Mouse (Mus musculus) erythroid progenitor cell, adult 5-6 weeks (primary cell): ENCODE measurements around the gene Zfp974. TPM values are rescaled to one million over a fixed set of nuclear protein-coding genes. Genes with fewer than 3 reads are reported as not detected.
A peak's percentile ranks its signal among the peaks of the same experiment; 100 is the strongest.
"Not testable (repeated sequence)": the region's sequence is repeated elsewhere in the genome, so short reads cannot be mapped to it uniquely, and the experiment has no call there.

Source experiments
- ATAC-seq: replicated peaks from 2 replicates; pipeline ENCODE4 v1.8.0; 2016; ENCODE audit warnings: moderate number of reproducible peaks, mild to moderate bottlenecking, moderate TSS enrichment, inconsistent platforms; ENCODE audit not compliant: poor library complexity, low FRiP score, severe bottlenecking
- total RNA-seq, 2 experiments: library from RNA; stranded (forward) in 1 of 2; stranded (reverse) in 1 of 2; fragments of 150-400 nt in 1 of 2; fragments of 186-747, 209-891 nt in 1 of 2; gene quantifications; 2 replicates each; pipeline versions ENCODE4 v1.2.3 to v1.2.4; 2015 to 2017; ENCODE audit warnings: low replicate concordance in 2 of 2

The Zfp974 gene
- not detected in 2 replicates for total RNA-seq (2015; ENCODE audit: low replicate concordance)
- 1.8 TPM in 1 of 2 replicates, not detected in the other for total RNA-seq (2017; ENCODE audit: low replicate concordance)

DNA sequence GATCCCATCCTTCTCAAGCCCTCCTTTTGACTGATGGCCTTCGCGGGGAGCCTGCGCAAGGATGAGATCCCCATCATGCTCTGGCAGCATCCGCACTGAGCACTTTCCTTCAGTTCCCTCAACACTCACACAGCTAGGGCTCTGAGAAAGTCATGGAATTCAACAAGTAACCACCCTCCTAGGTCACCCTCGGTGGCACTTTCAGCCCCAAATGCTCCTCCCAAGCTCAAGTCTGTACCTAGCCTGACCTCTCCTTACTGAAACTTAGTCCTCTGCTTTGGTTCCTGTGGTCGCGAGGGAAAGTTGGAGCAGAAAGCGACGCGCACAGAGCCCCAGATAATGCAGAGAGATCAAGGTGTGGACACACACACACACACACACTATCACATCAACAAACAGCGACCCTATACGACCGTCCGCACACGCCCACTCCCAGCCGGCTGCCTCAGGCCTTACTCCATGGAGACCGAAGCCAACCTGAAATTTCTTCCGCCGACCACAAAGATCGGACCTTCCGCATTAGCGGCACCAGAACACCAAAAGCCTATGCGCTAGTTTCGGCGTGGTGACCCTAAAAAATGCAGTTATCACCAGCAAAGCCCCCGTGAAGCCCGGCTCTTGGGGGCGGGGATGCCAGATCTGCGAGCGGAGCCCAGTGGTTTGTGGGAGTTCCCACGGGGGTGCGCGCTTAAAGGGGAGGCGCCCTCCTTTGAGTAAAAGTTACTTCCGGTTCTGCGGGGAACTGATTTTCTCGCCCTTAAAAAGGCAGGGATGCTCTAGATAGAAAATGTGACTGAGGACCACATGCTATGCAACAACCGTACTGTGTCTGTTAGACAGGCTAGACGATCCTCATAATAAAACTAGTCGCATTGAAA, at the start of gene Zfp974:
Gene Zfp974 (minus strand): TSS at position 643 of the 878 bp plus-strand sequence.
- no peak for ATAC-seq

DNA sequence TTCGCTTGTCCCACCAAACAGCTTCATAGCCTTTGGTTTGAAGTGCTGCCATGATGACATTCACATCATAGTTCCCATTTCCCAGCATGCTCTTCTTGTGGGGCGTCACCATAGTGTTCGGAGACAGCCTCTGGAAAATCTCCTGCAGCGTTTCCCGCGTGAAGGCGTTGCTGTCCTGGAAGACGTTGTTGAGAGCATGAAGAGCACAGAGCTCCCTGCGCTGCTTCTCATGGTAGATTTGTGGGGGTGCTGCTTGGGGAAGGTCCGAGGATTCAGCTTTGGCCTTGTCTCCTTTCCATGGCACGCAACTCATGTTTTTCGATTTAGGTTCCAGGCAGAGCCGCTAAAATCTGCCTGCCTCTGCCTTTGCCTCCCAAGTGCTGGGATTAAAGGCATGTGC, 20.2 kb upstream of the Zfp974 start:
- ATAC-seq: peak; percentile 67; the same call in 1 of the 2 replicates

DNA sequence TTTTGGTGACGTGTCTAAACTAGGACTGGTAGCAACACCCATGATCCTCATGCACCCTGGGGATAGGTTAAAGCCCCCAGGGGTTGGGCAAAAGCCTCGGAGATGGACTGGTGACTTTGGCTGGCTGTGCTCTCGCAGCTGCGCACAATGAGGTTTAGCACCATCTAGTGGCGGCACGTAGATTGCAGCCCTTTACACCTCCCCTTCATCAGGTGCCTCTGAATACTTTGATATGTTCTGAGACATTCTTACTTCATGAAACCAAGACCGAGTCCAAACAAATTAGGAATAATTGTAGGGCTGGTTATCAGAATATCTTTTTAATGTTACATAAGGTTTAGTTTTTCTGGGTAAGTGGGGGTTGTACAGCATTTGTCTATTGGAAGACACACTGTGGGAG, 12.6 kb upstream of the Zfp974 start:
- not testable (repeated sequence) for ATAC-seq

DNA sequence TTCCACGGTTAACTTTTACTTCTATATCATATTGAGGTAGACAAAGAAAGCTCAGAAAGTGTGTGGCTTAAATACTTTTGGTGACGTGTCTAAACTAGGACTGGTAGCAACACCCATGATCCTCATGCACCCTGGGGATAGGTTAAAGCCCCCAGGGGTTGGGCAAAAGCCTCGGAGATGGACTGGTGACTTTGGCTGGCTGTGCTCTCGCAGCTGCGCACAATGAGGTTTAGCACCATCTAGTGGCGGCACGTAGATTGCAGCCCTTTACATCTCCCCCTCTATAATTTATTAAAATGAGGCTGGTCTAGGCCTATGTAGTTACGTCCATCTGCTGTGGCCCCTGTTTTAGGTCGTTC, 4.5 kb upstream of the Zfp974 start:
- not testable (repeated sequence) for ATAC-seq

DNA sequence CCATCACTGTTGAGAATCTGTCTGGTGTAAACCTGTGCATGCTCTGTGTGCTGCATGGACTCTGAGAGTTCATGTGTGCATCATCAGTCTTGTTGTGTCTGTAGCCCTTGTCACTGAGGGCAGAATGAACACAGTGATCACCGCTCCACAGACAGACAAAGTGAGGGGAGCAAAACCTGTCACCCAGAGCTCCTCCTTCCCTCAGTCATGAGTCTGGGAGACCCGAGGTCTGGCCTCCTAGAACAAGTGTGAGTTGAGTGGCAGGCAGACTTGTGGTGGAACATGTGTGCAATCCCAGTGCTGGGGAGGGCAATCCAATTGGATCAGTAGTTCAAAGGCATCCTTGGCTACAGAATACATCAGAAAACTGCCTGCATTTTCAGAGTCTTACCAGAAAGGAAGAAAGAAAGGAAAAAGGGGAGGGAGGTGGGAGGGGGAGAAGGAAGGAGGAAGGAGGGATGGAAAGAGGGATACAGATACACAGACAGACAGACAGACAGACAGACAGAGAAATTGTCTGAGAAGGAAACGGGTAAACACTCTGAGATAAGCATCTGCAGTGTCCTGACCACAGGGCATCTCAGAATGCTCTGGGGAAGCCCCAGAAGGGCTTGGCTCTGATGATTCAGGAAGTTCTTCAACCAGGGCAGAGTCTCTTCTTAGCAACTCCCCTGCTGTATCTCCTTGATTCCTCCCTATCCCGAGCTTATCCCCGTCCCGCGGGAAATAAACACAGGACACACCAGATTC, 4.0 kb upstream of the Zfp974 start:
- no peak for ATAC-seq

DNA sequence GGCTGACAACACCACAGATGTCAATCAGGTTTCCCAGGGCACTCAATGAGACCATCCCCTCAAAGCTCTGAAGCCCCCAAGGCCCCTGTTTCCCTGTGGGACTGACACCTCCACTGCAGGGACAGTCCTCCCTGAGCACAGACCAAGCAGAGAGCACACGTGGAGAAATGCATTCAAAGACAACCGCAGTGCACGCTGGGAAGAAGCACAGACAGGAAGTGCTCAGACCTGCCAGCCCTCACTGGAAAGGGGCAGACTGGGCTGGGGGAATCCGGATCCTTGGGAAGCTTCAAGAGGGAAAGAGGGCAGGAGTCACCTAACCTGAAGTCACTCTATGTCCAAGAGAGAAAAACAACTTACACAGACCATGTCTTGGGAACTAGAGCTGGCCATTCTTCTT, 2.2 kb downstream of the Zfp974 start:
- ATAC-seq: not testable (repeated sequence)

DNA sequence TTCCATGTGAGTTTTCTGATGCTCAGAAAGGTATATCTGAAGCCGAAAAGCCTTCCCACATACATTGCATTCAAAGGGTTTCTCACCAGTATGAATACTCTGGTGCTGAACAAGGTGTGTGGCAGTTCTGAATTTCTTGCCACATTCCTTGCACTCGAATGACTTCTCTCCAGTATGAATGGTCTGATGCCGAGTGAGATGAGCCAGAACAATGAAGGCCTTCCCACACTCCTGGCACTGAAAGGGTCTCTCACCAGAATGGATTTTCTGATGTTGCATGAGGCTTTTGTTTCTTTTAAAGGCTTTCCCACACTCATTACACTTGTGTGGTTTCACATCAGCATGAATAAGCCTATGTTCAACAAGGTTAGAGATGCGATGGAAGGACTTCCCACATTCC, 18.3 kb downstream of the Zfp974 start:
- ATAC-seq: not testable (repeated sequence)

DNA sequence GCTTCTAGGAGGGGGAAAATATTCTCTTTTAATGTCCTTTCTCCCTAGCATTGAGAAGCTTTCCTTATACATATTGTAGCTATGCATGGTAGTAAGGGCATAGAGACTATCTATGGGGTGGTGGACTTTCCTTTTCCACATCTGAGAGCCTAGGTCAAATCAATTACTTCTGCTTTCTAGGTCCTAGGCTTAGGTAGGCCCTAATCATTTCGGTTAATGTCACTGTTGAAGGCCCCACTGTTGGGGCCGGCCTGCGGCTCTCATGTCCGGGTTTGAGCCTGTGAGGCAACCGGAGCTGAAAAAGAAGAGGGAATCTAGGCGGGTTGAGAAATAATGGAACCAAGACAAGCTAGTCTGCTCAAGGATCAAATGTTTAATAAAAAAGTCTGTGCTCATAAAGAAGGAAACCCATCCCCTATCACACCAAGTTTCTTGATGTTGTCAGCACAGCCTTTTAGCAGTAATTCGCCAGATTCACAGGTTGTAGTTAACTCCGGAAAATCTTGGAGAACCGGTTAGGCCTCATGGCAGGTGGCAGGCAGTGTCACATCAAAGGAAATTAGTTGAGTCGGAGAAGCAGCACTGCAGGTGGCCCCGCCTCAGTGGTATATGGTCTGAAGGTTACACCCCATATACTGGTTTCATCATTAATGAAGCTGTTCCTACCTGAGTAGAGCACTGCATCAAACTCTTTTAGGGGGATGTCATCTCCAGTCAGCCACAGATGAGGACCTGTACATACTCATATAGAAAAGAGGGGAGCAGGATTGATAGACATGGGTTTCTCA, 24.0 kb downstream of the Zfp974 start:
- no peak for ATAC-seq

DNA sequence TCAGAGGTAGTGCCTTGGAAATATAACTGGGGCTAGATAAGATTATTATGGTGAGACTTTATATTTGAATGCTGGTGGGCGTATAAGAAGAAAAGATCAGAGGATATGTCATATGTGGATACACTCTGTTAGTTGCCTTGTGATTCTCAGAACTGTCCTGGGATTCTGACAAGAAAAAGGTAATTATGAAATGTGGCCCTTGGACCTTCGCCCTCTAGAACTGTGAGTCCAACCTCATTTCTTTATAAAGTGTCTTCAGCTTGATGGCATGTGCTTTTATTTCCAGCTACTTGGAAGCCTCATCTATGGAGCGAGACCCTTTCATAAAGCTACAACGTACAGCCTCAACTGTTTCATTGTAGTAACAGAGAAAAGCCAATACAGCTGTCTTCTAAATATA, 28.7 kb downstream of the Zfp974 start:
- no peak for ATAC-seq

DNA sequence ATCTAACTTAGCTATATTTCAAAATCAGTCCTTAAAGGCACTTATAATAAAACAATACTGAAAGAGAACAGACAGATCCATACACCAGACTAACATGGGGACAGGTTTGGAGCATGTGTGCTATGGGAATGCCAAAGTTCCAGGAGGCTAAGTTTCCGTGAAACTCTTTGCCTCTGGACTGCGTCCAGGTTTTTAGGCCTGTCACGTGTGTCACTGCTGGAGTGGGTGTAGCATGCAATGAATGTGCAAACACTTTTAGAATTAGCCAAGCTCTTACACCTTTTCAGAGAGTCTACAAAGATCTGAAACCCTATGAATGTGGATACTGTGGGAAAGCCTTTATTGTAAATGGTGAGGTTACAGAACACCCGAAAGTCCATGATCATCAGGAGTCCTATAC, 47.5 kb downstream of the Zfp974 start:
- ATAC-seq: no peak

DNA sequence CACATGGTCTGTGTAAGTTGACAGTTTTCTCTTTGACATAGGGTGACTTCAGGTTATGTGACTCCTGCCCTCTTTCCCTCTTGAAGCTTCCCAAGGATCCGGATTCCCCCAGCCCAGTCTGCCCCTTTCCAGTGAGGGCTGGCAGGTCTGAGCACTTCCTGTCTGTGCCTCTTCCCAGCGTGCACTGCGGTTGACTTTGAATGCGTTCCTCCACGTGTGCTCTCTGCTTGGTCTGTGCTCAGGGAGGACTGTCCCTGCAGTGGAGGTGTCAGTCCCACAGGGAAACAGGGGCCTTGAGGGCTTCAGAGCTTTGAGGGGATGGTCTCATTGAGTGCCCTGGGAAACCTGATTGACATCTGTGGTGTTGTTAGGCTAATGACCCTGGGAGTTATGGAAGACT, 66.7 kb downstream of the Zfp974 start:
- not testable (repeated sequence) for ATAC-seq

DNA sequence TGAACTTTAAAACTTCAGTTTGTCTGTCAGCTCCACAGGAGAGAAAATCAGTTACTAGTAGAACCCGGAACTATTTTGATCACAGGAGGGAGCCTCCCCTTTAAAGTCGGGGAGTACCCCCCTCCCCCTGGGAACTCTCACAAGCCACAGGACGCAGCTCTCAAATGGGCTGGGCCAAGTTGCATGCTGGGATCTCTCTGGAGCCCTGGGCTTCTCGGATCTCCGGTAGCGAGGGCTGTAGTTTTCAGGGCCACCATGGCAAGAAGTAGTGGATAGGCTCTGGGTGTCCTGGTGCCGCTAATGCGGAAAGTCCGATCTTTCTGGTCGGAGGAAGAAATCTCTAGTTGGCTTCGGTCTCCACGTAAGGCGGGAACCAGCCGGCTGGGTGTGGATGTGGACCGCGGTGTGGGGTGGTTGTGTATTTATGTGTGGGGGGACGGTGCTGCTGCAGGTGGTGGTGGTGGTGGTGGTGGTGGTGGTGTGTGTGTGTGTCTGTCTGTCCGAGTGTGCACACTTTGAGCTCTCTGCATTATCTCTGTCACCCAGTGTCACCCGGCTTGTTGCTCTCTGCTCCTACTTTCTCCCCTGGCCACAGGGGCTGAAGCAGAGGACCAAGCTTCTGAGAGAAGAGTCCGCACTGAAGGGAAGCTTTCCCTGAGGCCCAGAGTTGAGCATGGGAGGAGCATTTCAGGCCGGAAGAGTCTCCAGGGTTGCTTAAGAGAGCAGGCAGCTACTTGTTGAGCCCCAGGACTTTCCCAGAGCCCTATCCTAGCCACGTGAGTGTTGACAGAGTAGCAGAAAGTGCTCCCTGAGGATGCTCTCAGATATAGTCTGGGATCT, 68.6 kb downstream of the Zfp974 start:
- peak; percentile 70 for ATAC-seq

DNA sequence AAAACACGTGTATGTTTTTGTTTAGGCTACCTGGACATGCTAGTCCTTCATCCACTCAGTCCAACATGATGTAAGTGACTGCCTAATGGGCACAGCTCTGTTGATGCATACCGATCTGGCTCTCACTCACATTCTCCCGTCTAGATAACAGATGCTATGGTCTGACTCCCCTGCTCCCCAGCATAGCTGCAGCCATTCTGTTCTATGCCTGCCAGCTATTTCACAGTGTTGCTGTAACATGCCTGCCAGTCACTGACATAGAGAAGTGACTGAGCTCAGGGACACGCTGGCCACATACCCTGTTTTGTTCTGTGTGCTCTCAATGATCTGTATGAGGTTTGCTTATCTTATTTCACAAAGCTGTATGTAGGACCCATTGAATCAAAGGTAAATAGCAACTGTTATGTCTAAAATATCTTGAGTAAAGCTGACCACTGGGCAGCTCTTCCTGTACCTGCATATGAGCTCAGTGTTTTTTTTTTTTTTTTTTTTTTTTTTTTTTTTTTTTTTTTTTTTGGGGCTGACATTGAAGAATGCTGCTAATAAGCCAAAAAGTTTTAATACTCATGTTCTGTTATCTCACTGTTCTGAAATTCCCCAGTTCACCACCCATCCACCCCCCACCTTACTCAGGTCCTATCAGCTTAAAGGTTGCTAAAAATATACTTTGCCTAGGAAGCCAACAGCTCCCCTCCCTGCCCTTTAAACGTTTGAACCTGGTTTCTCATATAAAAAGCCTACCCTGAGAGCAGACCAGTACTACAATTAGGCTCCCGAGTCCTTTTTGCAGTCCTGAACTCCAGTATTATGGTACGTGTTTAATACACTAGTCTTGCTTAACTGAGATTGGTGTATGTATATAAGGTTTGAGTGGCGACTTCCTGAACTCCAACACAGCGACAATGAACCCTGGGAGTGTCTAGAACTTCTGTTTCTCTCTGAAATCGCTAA, 69.7 kb downstream of the Zfp974 start:
- 0 out of 2 replicates have a peak, but pooled peaks have one; percentile 22 for ATAC-seq

Other genes with a start within 250 kb of the Zfp974 start
- not detected in 2 replicates for gene Zfp607b, start 240.1 kb downstream of the Zfp974 start, total RNA-seq (2015; ENCODE audit: low replicate concordance)
- 1.7 TPM in 1 of 2 replicates, not detected in the other for gene Zfp607b, start 240.1 kb downstream of the Zfp974 start, total RNA-seq (2017; ENCODE audit: low replicate concordance)
- gene Zfp60, start 198.1 kb downstream of the Zfp974 start, total RNA-seq (2015; ENCODE audit: low replicate concordance): 0.36 and 6.3 TPM in 2 replicates
- 0.39 and 2.8 TPM in 2 replicates for gene Zfp60, start 198.1 kb downstream of the Zfp974 start, total RNA-seq (2017; ENCODE audit: low replicate concordance)
- gene Zfp626, start 122.3 kb downstream of the Zfp974 start, total RNA-seq (2015; ENCODE audit: low replicate concordance): 4.0 and 4.2 TPM in 2 replicates
- 2.1 and 3.0 TPM in 2 replicates for gene Zfp626, start 122.3 kb downstream of the Zfp974 start, total RNA-seq (2017; ENCODE audit: low replicate concordance)
- 1.4 TPM in 1 of 2 replicates, not detected in the other for gene Zfp59, start 90.9 kb downstream of the Zfp974 start, total RNA-seq (2015; ENCODE audit: low replicate concordance)
- 0.61 and 1.2 TPM in 2 replicates for gene Zfp59, start 90.9 kb downstream of the Zfp974 start, total RNA-seq (2017; ENCODE audit: low replicate concordance)
- 0.72 and 2.5 TPM in 2 replicates for gene Zfp607a, start 71.9 kb downstream of the Zfp974 start, total RNA-seq (2015; ENCODE audit: low replicate concordance)
- 0.51 and 2.2 TPM in 2 replicates for gene Zfp607a, start 71.9 kb downstream of the Zfp974 start, total RNA-seq (2017; ENCODE audit: low replicate concordance)
- 2.1 and 6.5 TPM in 2 replicates for gene Zfp780b, start 49.7 kb upstream of the Zfp974 start, total RNA-seq (2015; ENCODE audit: low replicate concordance)
- 2.7 and 7.6 TPM in 2 replicates for gene Zfp780b, start 49.7 kb upstream of the Zfp974 start, total RNA-seq (2017; ENCODE audit: low replicate concordance)
- 0.36 and 0.84 TPM in 2 replicates for gene Zfp850, start 84.7 kb upstream of the Zfp974 start, total RNA-seq (2015; ENCODE audit: low replicate concordance)
- gene Zfp850, start 84.7 kb upstream of the Zfp974 start, total RNA-seq (2017; ENCODE audit: low replicate concordance): 1.2 TPM in 1 of 2 replicates, not detected in the other
- gene Psmc4, start 120.6 kb upstream of the Zfp974 start, total RNA-seq (2015; ENCODE audit: low replicate concordance): 77.1 and 114 TPM in 2 replicates
- gene Psmc4, start 120.6 kb upstream of the Zfp974 start, total RNA-seq (2017; ENCODE audit: low replicate concordance): 48.6 and 65.1 TPM in 2 replicates
- not detected in 2 replicates for gene Fcgbp, start 141.8 kb upstream of the Zfp974 start, total RNA-seq (2015; ENCODE audit: low replicate concordance)
- gene Fcgbp, start 141.8 kb upstream of the Zfp974 start, total RNA-seq (2017; ENCODE audit: low replicate concordance): not detected in 2 replicates
- gene 9530053A07Rik, start 200.0 kb upstream of the Zfp974 start, total RNA-seq (2015; ENCODE audit: low replicate concordance): not detected in 2 replicates
- not detected in 2 replicates for gene 9530053A07Rik, start 200.0 kb upstream of the Zfp974 start, total RNA-seq (2017; ENCODE audit: low replicate concordance)
- 18.4 and 40.4 TPM in 2 replicates for gene Fbl, start 240.2 kb upstream of the Zfp974 start, total RNA-seq (2015; ENCODE audit: low replicate concordance)
- 15.7 and 17.5 TPM in 2 replicates for gene Fbl, start 240.2 kb upstream of the Zfp974 start, total RNA-seq (2017; ENCODE audit: low replicate concordance)